In the genomic region with DNA sequence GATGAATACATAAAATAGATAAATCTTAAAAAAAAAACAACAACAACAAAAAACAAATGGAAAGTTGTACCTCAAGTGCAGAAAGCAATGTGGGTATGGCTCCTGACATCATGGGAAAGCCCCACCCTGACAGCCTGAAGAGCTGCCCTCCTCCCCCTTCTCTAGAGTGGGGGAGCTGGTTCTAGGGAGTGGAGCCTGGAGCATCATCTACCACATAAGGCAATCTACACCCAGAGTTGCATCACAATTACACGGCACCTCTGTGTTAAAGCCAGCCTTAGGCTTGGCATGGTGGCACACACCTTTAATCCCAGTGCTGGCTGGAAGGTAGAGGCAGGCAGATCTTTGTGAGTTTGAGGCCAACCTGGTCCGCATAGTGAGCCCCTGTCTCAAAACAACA, we compare ENCODE assay signal across 12 mouse cellular contexts.
"Had no signal": no experiment of that assay in that cellular context is flagged by ENCODE, and none has a peak within 500 bp of the region (broad histone marks: within the 10 kb centered on the region; RNA-seq: fewer than 3 reads in every experiment).

No protein-coding gene starts in this region.

- H3K4me3 ChIP-seq: limb, embryonic 12.5 days; liver, embryonic 13.5 days; midbrain, embryonic 15.5 days; neural tube, embryonic 13.5 days; stomach, embryonic 15.5 days had no signal

- H3K27ac ChIP-seq: limb, embryonic 12.5 days; liver, embryonic 13.5 days; midbrain, embryonic 15.5 days; neural tube, embryonic 13.5 days; stomach, embryonic 15.5 days had no signal

- H3K36me3 ChIP-seq: midbrain, embryonic 15.5 days; stomach, embryonic 15.5 days had no signal

- ATAC-seq: liver, postnatal 0 days; midbrain, embryonic 15.5 days had no signal

- H3K4me2 ChIP-seq: limb, embryonic 12.5 days; liver, embryonic 13.5 days; midbrain, embryonic 15.5 days; neural tube, embryonic 13.5 days; stomach, embryonic 15.5 days had no signal

- H3K9ac ChIP-seq: limb, embryonic 12.5 days; liver, embryonic 13.5 days; liver, postnatal 0 days; midbrain, embryonic 15.5 days; neural tube, embryonic 13.5 days; stomach, embryonic 15.5 days had no signal

- H3K27me3 ChIP-seq: limb, embryonic 12.5 days; liver, embryonic 13.5 days; midbrain, embryonic 15.5 days; neural tube, embryonic 13.5 days; stomach, embryonic 15.5 days had no signal

- H3K9me3 ChIP-seq: limb, embryonic 12.5 days; liver, embryonic 13.5 days; midbrain, embryonic 15.5 days; neural tube, embryonic 13.5 days; stomach, embryonic 15.5 days had no signal

- H3K4me1 ChIP-seq: midbrain, embryonic 15.5 days had no signal

- DNase-seq: kidney, postnatal 25 days; liver; liver, embryonic 13.5 days; liver, postnatal 0 days; lung, postnatal 36 days; retina, postnatal 1 day; thymus, adult 2 months; thymus, postnatal 25 days had no signal
